Mouse (Mus musculus) liver, adult 2 months (tissue): ENCODE results near the gene Pde4a. TPM values are rescaled to one million over a fixed set of nuclear protein-coding genes. Genes with fewer than 3 reads are reported as not detected.

ENCODE experiments used
- DNase-seq: peaks from one replicate; pipeline ENCODE4 v3.0.0-alpha.2; 2011; ENCODE audit warnings: low read depth, low spot score; ENCODE audit errors: extremely low read depth
- H3K27ac ChIP-seq: fragments of 200-500 bp; replicated peaks from 2 replicates; pipeline ENCODE4 v1.5.1; 2012; ENCODE audit warnings: low read depth, mild to moderate bottlenecking, control low read depth, inconsistent platforms, low read length; ENCODE audit not compliant: insufficient read depth
- H3K27me3 ChIP-seq: fragments of 200-500 bp; 2 replicates; pipeline ENCODE4 v1.6.1; 2012; ENCODE audit warnings: mild to moderate bottlenecking, moderate library complexity, low read length, inconsistent platforms; ENCODE audit not compliant: control insufficient read depth, insufficient read depth
- H3K36me3 ChIP-seq: fragments of 200-500 bp; 2 replicates; pipeline ENCODE4 v1.6.1; 2012; ENCODE audit warnings: low read length, inconsistent platforms; ENCODE audit not compliant: control insufficient read depth, insufficient read depth
- H3K4me1 ChIP-seq: fragments of 200-500 bp; 2 replicates; pipeline ENCODE4 v1.6.1; 2011; ENCODE audit warnings: low read length; ENCODE audit not compliant: control insufficient read depth, insufficient read depth
- H3K4me3 ChIP-seq: fragments of 200-500 bp; 2 replicates; pipeline ENCODE4 v1.5.1; 2011; ENCODE audit warnings: low read depth, mild to moderate bottlenecking, control low read depth, low read length, moderate library complexity; ENCODE audit not compliant: insufficient read depth
- H3K79me2 ChIP-seq: fragments of 200-500 bp; 2 replicates; pipeline ENCODE4 v1.6.1; 2012; ENCODE audit warnings: inconsistent platforms, mild to moderate bottlenecking, low read length, moderate library complexity; ENCODE audit not compliant: control insufficient read depth, insufficient read depth
- H3K9ac ChIP-seq: fragments of 200-500 bp; 2 replicates; pipeline ENCODE4 v1.6.1; 2012; ENCODE audit warnings: low read depth, mild to moderate bottlenecking, control low read depth, inconsistent platforms, low read length
- CTCF ChIP-seq: fragments of 200-500 bp; IDR thresholded peaks from 2 replicates; pipeline ENCODE4 v1.5.1; 2011; ENCODE audit warnings: low read depth, low read length, control low read depth
- POLR2A ChIP-seq: fragments of 200-500 bp; IDR thresholded peaks from 2 replicates; pipeline ENCODE4 v1.6.1; 2011; ENCODE audit warnings: low read length, control low read depth; ENCODE audit not compliant: insufficient read depth; ENCODE audit errors: extremely low read depth
- WGBS: fragments of 180-500 bp; shearing (Covaris S2); methylation state at CpG from one replicate; pipeline ENCODE4 v1.1.7; 2018; 5-methylcytosine and 5-hydroxymethylcytosine counted together
- polyA plus RNA-seq: library from polyadenylated mRNA; depleted of rRNA; stranded (reverse); fragments of >200 nt; gene quantifications from 2 replicates; pipeline ENCODE4 v1.2.3, GENCODE M21; 2012
- total RNA-seq: library from RNA; depleted of rRNA; stranded (reverse); fragments of >200 nt; gene quantifications from 2 replicates; pipeline ENCODE4 v1.2.3, GENCODE M21; 2014

Gene Pde4a
- total and polyA plus RNA-seq, 2 experiments = 1.0 to 3.5 TPM

DNA sequence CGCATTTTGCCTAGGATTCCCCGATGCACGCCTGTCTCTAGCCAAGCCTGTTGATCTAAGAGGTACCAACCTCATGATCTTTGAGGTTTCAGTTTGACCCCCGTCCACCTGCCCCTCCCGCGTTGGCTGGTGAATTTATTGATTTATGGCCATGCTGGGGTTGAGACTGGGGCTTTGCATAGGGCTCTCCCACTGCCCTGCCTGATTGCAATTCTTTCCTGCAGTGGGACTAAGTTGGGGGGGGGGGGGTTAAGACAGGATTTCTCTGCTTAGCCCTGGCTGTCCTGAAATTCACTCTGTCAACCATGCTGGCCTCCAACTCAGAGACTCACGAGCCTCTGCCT lies 59.9 kb downstream of the Pde4a start:
- 3% methylated on average over 7 of the region's 7 CpGs for WGBS
- no peak for TF ChIP-seq POLR2A
- TF ChIP-seq CTCF = no peak
- peak; percentile 93 for DNase-seq
- Histone ChIP-seq H3K27me3 (no peaks in the 10 kb centered on the region), H3K27ac (peak overlapping the region; percentile 11), H3K36me3 (peaks cover 3% of the 10 kb centered on the region), H3K4me3 (no peak overlapping the region), H3K79me2 (no peaks in the 10 kb centered on the region), H3K9ac (no peak overlapping the region), H3K4me1 (peaks cover 18% of the 10 kb centered on the region)

GRCm38 (mm10) chr9:21227342-21227741 lies 61.8 kb downstream of the Pde4a start:
- H3K79me2 ChIP-seq = no peaks in the 10 kb centered on the region
- peaks cover 7% of the 10 kb centered on the region for H3K36me3 ChIP-seq
- no peaks in the 10 kb centered on the region for H3K27me3 ChIP-seq
- peaks cover 13% of the 10 kb centered on the region for H3K4me1 ChIP-seq
- 7% methylated on average over 16 of the region's 16 CpGs for WGBS
- TF ChIP-seq POLR2A = no peak
- no peak for TF ChIP-seq CTCF
- peak overlapping the region; percentile 81 for H3K27ac ChIP-seq
- H3K4me3 ChIP-seq = peak overlapping the region; percentile 19; the same call in 1 of the 2 replicates
- peak; percentile 88 for DNase-seq
- H3K9ac ChIP-seq = peak overlapping the region; percentile 12

DNA sequence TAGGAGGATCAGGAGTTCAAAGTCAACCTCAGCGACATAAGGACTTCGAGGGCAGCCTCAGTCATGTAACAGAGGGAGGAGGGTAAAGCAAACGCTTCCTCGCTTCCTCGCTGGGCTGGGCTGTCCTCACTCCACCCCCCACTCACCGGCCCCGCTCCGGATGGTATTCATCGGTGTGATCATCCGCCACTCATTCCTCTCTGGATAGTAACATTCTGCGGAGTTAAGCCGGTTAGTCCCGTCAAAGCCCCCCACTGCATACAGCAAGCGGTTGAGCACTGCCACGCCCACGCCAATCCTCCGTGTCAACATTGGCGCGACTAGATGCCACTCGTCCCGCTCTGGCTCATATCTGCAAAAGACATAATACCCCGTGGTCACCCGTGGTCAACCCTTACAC lies 66.0 kb downstream of the Pde4a start:
- no peak for DNase-seq
- Histone ChIP-seq H3K4me1 (peaks cover 20% of the 10 kb centered on the region), H3K27ac (no peak overlapping the region), H3K36me3 (peaks cover 11% of the 10 kb centered on the region), H3K9ac (no peak overlapping the region), H3K79me2 (peaks cover 8% of the 10 kb centered on the region; the same call in 1 of the 2 replicates), H3K4me3 (no peak overlapping the region), H3K27me3 (no peaks in the 10 kb centered on the region)
- no peak for TF ChIP-seq POLR2A
- no peak for TF ChIP-seq CTCF
- WGBS = 77% methylated on average over 23 of the region's 23 CpGs

DNA sequence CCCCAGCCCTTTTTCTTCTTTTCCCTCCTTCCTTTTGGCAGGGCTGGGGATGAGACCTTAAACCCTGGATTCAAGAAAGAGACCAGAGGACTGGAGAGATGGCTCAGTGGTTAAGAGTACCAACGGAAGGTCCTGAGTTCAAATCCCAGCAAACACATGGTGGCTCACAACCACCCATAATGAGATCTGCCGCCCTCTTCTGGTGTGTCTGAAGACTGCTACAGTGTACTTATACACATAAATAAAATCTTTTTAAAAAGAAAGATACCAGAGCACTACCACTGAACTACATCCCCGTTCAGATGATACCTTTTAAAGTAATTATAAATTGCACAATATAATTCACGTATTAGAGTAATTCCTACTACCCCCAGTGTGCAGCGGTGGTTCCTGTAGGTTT lies 67.4 kb downstream of the Pde4a start:
- TF ChIP-seq CTCF (no peak), POLR2A (no peak)
- no peak for DNase-seq
- peaks cover 17% of the 10 kb centered on the region; the same call in 1 of the 2 replicates for H3K79me2 ChIP-seq
- peaks cover 11% of the 10 kb centered on the region for H3K36me3 ChIP-seq
- no peak overlapping the region for H3K4me3 ChIP-seq
- no peak overlapping the region for H3K27ac ChIP-seq
- no peaks in the 10 kb centered on the region for H3K27me3 ChIP-seq
- WGBS = 93% methylated on average over 5 of the region's 5 CpGs
- peaks cover 16% of the 10 kb centered on the region for H3K4me1 ChIP-seq
- no peak overlapping the region for H3K9ac ChIP-seq

DNA sequence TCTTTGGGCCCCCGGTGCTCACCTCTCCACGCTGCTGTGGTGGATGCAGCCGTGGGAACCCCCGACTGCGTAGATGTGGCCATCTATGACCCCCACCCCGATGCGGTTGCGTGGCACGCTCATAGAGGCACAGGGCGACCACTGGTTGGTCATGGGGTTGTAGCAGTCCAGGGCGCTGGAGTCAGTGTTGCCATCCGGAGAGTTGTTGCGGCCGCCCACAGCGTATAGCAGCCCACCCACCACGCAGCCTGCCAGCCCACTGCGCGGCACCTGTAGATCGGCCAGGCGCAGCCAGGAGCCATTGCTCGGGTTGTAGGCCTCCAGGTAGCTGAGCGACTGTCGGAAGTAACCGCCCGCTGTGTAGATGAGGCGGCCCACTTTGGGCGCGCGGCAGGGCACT lies 67.9 kb downstream of the Pde4a start:
- peaks cover 15% of the 10 kb centered on the region for H3K4me1 ChIP-seq
- no peak overlapping the region for H3K4me3 ChIP-seq
- WGBS = 98% methylated on average over 29 of the region's 29 CpGs
- H3K9ac ChIP-seq = no peak overlapping the region
- TF ChIP-seq POLR2A (no peak), CTCF (no peak)
- no peaks in the 10 kb centered on the region for H3K27me3 ChIP-seq
- peaks cover 11% of the 10 kb centered on the region for H3K36me3 ChIP-seq
- DNase-seq = no peak
- H3K79me2 ChIP-seq = peaks cover 21% of the 10 kb centered on the region; the same call in 1 of the 2 replicates
- no peak overlapping the region for H3K27ac ChIP-seq

GRCm38 (mm10) chr9:21233805-21234204 lies 68.3 kb downstream of the Pde4a start:
- WGBS = 95% methylated on average over 28 of the region's 28 CpGs
- no peak for TF ChIP-seq CTCF
- TF ChIP-seq POLR2A = no peak
- DNase-seq = no peak
- peaks cover 23% of the 10 kb centered on the region; the same call in 1 of the 2 replicates for H3K79me2 ChIP-seq
- no peak overlapping the region for H3K9ac ChIP-seq
- no peak overlapping the region for H3K4me3 ChIP-seq
- no peak overlapping the region for H3K27ac ChIP-seq
- H3K4me1 ChIP-seq = peaks cover 15% of the 10 kb centered on the region
- peaks cover 11% of the 10 kb centered on the region for H3K36me3 ChIP-seq
- H3K27me3 ChIP-seq = no peaks in the 10 kb centered on the region
